Mouse (Mus musculus) liver, embryonic 12.5 days (tissue): ENCODE results near the gene Podxl. TPM values are rescaled to one million over a fixed set of nuclear protein-coding genes. Genes with fewer than 3 reads are reported as not detected.

Source experiments
- ATAC-seq: fragments of 200-750 bp; cut with Nextera tagmentation; 2 replicates; pipeline ENCODE4 v1.8.0; 2017; ENCODE audit warnings: moderate number of reproducible peaks, mild to moderate bottlenecking, moderate library complexity
- H3K27ac ChIP-seq: fragments of 300-500 bp; sonication (generic); 2 replicates; pipeline ENCODE4 v1.5.1; 2016; ENCODE audit warnings: mild to moderate bottlenecking
- H3K27me3 ChIP-seq: fragments of 300-500 bp; sonication (generic); replicated peaks from 2 replicates; pipeline ENCODE4 v1.6.1; 2016; ENCODE audit warnings: mild to moderate bottlenecking, moderate library complexity
- H3K36me3 ChIP-seq: fragments of 300-500 bp; sonication (generic); 2 replicates; pipeline ENCODE4 v1.6.1; 2016; ENCODE audit warnings: mild to moderate bottlenecking, moderate library complexity
- H3K4me1 ChIP-seq: fragments of 300-500 bp; sonication (generic); 2 replicates; pipeline ENCODE4 v1.6.1; 2016
- H3K4me2 ChIP-seq: fragments of 300-500 bp; sonication (generic); 2 replicates; pipeline ENCODE4 v1.6.1; 2016; ENCODE audit warnings: mild to moderate bottlenecking, moderate library complexity
- H3K4me3 ChIP-seq: fragments of 300-500 bp; sonication (generic); 2 replicates; pipeline ENCODE4 v1.5.1; 2016; ENCODE audit warnings: mild to moderate bottlenecking, moderate library complexity
- H3K9ac ChIP-seq: fragments of 300-500 bp; sonication (generic); 2 replicates; pipeline ENCODE4 v1.6.1; 2016; ENCODE audit warnings: mild to moderate bottlenecking, moderate library complexity
- H3K9me3 ChIP-seq: fragments of 300-500 bp; sonication (generic); replicated peaks from 2 replicates; pipeline ENCODE4 v1.6.1; 2016; ENCODE audit warnings: mild to moderate bottlenecking, moderate library complexity
- WGBS: fragments of 180-500 bp; shearing (Covaris S2); methylation state at CpG from one replicate; pipeline ENCODE4 v1.1.7; 2016; ENCODE audit not compliant: insufficient replicate concordance; 5-methylcytosine and 5-hydroxymethylcytosine counted together
- polyA plus RNA-seq: library from polyadenylated mRNA; unstranded; fragments of >200 nt; fragmentation: Nextera tagmentation; extraction: Ambion mirVana; gene quantifications from 2 replicates; pipeline ENCODE4 v1.2.1, GENCODE M21; 2016

Gene Podxl
- polyA plus RNA-seq, 1 experiment from 2014 or later = 23.0 TPM

DNA sequence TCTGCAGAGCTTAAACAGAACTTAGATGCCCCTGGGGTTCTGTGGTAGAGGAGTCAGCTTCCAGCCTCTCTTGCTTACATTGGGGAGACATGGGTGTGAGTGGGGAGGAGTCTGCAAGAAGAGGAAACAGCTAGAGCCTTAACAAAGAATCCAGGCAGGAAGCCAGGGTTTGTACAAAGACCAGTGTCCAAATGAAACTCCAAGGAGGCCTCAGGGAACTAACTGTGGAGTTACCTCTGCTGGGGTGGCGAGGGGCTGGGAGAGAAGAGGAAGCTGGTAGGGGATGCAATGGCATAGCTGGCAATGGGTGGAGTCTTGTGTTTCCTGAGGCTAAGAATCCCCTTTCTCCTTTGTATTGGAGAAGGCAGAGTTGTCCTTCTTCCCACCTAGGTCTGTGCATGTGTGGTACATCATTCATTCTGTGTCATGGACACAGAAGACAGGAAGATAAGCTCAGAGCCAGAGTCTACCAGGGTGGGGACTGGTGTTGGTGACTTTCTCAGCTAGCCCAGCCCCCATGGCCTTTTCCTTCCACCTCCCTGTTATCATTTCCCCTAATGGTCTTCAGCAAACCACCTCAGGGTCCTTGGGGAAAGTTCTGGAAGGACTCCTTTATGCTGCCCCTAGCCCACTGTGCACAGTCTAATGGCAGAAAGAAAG is 28.9 kb upstream of the Podxl start:
- H3K9me3 ChIP-seq = no peaks in the 10 kb centered on the region
- H3K36me3 ChIP-seq = no peaks in the 10 kb centered on the region
- WGBS = 31% methylated on average over 1 of the region's 1 CpGs
- H3K4me2 ChIP-seq = peak overlapping the region; percentile 53
- peak overlapping the region; percentile 85 for H3K27ac ChIP-seq
- ATAC-seq = peak; percentile 78
- H3K4me3 ChIP-seq = peak overlapping the region; percentile 5; the same call in 1 of the 2 replicates
- H3K4me1 ChIP-seq = peaks cover 92% of the 10 kb centered on the region
- H3K27me3 ChIP-seq = no peaks in the 10 kb centered on the region
- H3K9ac ChIP-seq = peak overlapping the region; percentile 55

DNA sequence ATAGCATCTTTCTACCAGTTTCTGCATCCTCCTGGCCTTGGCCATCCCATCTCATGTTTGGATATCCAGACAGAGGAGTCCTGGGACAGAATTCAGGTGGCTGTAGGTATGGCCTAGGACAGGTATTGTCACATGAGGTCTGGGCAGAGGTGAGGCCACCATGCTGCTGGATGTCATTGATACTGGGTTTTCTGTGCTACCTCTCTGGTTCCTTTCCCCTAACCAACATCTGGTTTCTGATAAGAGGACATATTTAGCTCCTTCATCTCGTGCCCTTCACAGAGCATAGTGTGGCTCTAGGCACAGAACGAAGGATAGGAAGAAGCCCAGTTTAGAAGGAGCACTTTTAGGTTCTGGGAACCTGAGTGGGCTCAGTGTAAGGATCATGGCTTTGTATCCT is 28.3 kb upstream of the Podxl start:
- Histone ChIP-seq H3K9ac (peak overlapping the region; percentile 55), H3K36me3 (no peaks in the 10 kb centered on the region), H3K4me2 (peak overlapping the region; percentile 53), H3K4me1 (peaks cover 92% of the 10 kb centered on the region), H3K9me3 (no peaks in the 10 kb centered on the region), H3K4me3 (0 out of 2 replicates have a peak overlapping the region, but pooled peaks have one; percentile 5), H3K27ac (peak overlapping the region; percentile 85), H3K27me3 (no peaks in the 10 kb centered on the region)
- ATAC-seq = peak; percentile 69
- WGBS = 14% methylated on average over 2 of the region's 2 CpGs

DNA sequence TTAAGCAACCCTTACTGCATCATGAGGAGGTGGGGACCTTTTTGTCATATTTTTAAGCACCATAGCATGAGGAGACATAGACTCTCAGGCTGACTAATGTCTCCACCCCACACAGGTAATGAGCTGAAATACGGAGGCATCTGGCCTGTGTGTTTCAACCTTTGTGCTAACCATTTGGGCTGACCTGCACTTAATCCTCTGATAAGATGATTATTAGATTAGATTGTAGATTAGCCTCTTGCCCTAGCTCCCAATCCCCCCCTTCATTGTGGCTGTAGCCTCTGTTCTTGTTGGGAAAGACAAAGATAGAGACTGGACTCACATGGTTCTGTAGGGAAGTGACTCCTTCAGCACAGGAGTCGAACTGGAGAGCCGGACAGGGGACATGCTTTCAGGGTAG is 27.9 kb upstream of the Podxl start:
- H3K9me3 ChIP-seq = no peaks in the 10 kb centered on the region
- H3K36me3 ChIP-seq = no peaks in the 10 kb centered on the region
- ATAC-seq = no peak
- no peak overlapping the region for H3K4me3 ChIP-seq
- H3K27me3 ChIP-seq = no peaks in the 10 kb centered on the region
- H3K4me1 ChIP-seq = peaks cover 92% of the 10 kb centered on the region
- peak overlapping the region; percentile 85 for H3K27ac ChIP-seq
- peak overlapping the region; percentile 53 for H3K4me2 ChIP-seq
- peak overlapping the region; percentile 55 for H3K9ac ChIP-seq
- 71% methylated on average over 3 of the region's 3 CpGs for WGBS

DNA sequence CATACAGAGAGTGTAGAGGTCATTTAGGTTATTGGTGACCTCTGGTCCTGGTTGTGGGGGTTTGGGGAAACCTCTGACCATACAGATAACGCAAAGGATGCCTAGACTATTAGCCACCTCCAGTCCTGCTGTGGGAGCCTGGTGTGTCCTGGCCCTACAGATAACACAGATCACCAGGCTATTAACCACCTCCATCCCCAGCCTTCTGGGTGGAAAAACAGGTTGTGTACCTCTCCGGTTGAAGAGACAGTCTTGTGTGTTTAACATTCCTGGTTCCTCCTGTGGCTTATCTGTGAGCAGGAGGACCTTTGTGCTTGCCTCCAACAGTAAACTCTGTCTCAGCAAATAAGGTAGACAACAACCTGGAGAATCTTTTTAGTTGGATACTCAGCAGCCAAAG is 27.0 kb upstream of the Podxl start:
- Histone ChIP-seq H3K9me3 (no peaks in the 10 kb centered on the region), H3K4me3 (no peak overlapping the region), H3K4me2 (peak overlapping the region; percentile 34), H3K4me1 (peaks cover 94% of the 10 kb centered on the region), H3K36me3 (no peaks in the 10 kb centered on the region), H3K9ac (peak overlapping the region; percentile 39; the same call in 1 of the 2 replicates), H3K27ac (peak overlapping the region; percentile 85), H3K27me3 (no peaks in the 10 kb centered on the region)
- WGBS = 11% methylated on average over 2 of the region's 2 CpGs
- peak; percentile 24; the same call in 1 of the 2 replicates for ATAC-seq

DNA sequence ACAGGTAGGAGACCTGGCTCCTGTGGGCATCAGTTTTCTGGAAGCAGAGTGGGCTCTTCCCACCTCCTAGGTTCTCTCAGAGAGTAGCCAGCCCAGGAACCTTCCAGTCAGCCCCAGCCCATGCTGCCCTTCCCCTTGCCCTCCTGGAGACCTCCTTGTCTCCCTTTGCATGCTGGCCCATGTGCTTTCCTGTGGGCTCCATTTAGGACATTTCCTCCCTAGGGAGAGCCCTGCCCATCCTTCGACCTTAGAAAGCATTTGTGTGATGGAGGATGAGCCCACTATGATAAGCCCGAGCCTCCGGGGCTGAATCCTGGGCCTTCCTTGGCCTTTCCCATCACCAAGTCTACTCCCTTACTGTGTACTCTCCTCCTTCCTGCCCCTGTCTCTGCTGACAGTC is 25.5 kb upstream of the Podxl start:
- H3K9ac ChIP-seq = no peak overlapping the region
- no peaks in the 10 kb centered on the region for H3K9me3 ChIP-seq
- no peaks in the 10 kb centered on the region for H3K36me3 ChIP-seq
- H3K4me1 ChIP-seq = peaks cover 99% of the 10 kb centered on the region
- no peak for ATAC-seq
- H3K27ac ChIP-seq = peak overlapping the region; percentile 85
- 63% methylated on average over 3 of the region's 3 CpGs for WGBS
- H3K27me3 ChIP-seq = no peaks in the 10 kb centered on the region
- H3K4me2 ChIP-seq = no peak overlapping the region
- H3K4me3 ChIP-seq = no peak overlapping the region

DNA sequence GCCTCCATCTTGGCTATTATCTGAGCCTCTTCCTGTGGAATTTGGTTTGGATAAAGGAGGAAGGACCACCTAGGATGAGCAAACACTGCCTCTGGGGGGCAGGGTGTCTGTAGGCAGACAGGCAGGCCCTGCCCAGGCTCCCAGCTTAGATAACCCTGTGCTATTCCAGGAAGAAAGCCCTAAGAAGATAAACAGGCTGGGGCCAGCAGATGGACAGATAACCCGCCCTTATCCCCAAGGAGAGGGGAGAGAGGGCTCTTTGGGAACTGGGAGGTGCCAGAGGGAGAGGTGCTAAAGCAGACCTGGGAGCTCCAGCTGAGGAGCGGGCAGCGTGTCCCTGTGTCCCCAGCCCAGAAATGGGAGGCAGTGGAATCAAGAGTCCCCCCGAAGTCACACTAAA is 23.9 kb upstream of the Podxl start:
- 21% methylated on average over 4 of the region's 4 CpGs for WGBS
- peak overlapping the region; percentile 47 for H3K4me2 ChIP-seq
- peak overlapping the region; percentile 62 for H3K9ac ChIP-seq

DNA sequence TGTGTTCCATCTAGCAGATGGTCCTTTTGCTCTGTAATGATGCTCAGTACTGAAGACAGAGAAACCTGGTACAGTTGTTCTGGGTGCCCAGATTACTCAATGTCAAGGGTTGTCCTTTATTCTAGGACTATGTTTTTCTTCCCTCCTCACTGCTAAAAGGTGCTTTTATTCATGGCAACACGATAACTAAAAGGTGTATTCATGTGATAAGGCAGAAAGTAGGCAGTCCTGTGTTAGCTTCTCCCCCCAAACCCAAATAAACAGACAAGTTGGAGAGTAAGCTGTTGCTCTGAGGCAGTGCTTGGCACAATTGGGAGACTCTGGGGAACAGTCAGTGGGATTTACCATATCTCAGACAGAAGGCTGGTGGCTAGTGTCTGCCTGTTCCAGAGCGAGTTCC is 22.3 kb upstream of the Podxl start:
- no peaks in the 10 kb centered on the region for H3K9me3 ChIP-seq
- no peaks in the 10 kb centered on the region for H3K36me3 ChIP-seq
- peak; percentile 46 for ATAC-seq
- no peaks in the 10 kb centered on the region for H3K27me3 ChIP-seq
- H3K27ac ChIP-seq = peak overlapping the region; percentile 85
- 30% methylated on average over 2 of the region's 2 CpGs for WGBS
- no peak overlapping the region for H3K4me3 ChIP-seq
- peak overlapping the region; percentile 47 for H3K4me2 ChIP-seq
- peak overlapping the region; percentile 62 for H3K9ac ChIP-seq
- H3K4me1 ChIP-seq = peaks cover 68% of the 10 kb centered on the region

More for the DNA sequence above, 23.9 kb upstream of the Podxl start:
- Histone ChIP-seq H3K9me3 (no peaks in the 10 kb centered on the region), H3K27ac (peak overlapping the region; percentile 85), H3K27me3 (no peaks in the 10 kb centered on the region), H3K36me3 (no peaks in the 10 kb centered on the region), H3K4me3 (0 out of 2 replicates have a peak overlapping the region, but pooled peaks have one; percentile 2), H3K4me1 (peaks cover 83% of the 10 kb centered on the region)
- peak; percentile 88 for ATAC-seq

DNA sequence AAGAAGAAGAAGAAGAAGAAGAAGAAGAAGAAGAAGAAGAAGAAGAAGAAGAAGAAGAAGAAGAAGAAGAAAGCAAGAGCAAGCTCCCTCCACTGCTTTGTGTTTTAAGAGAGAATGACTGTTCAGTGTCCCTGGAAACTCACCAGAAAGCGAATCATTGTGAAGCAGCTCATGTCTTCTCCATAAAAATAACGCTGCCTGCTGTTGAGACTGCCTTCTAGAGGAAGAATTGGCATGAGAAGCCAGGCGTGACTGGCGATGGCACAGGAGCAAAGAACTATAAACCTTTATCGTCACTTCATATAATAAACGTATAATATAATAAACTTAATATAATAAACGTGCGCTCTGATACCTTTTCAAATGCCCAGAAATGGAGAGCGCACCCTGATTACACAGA is 12.4 kb upstream of the Podxl start:
- no peak overlapping the region for H3K4me3 ChIP-seq
- no peaks in the 10 kb centered on the region for H3K9me3 ChIP-seq
- H3K4me2 ChIP-seq = no peak overlapping the region
- 82% methylated on average over 9 of the region's 9 CpGs for WGBS
- H3K4me1 ChIP-seq = peaks cover 18% of the 10 kb centered on the region
- H3K36me3 ChIP-seq = no peaks in the 10 kb centered on the region
- ATAC-seq = no peak
- no peaks in the 10 kb centered on the region for H3K27me3 ChIP-seq
- no peak overlapping the region for H3K27ac ChIP-seq
- no peak overlapping the region for H3K9ac ChIP-seq

DNA sequence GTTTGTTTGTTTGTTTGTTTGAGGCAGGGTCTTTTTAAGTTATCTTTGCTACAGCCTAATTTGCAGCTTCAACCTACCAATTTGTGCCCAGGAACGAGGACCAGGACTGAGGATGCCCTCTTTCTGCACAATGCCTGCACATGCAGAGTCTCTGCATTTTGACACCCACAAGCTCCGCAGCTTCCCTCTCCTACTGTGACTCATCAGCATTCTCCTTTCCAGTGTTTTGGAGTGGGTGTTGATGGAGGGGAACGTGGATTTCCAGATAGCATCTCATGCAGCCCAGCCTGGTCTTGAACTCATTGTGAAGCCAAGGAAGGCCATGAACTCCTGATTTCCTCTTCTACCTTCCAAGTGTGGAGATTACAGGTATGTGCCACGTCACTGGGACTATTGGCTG is 11.3 kb upstream of the Podxl start:
- ATAC-seq = no peak
- H3K27me3 ChIP-seq = 0 out of 2 replicates have a peak, but pooled peaks cover 4% of the 10 kb centered on the region
- no peaks in the 10 kb centered on the region for H3K36me3 ChIP-seq
- no peaks in the 10 kb centered on the region for H3K9me3 ChIP-seq
- H3K4me3 ChIP-seq = no peak overlapping the region
- WGBS = 55% methylated on average over 4 of the region's 4 CpGs
- no peak overlapping the region for H3K9ac ChIP-seq
- no peak overlapping the region for H3K4me2 ChIP-seq
- H3K4me1 ChIP-seq = peaks cover 18% of the 10 kb centered on the region
- H3K27ac ChIP-seq = no peak overlapping the region

DNA sequence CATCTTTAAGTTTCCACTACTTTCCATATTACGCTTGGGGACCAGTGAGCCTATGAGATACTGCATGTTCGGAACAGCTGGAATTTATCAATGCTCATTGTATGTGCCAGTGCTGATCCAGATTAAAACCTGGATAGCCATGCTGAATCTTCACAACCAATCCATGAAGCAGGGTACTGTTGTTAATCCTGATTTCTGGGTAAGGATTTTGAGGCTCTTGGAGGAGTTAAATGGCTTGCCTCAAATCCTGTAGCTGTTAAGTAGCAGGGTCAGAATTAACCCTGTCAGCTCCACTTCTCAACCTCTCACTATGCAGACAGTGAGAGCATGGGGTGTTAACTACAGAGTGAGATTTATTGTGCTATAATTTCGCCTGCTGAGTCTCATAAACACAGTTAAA is 7.7 kb upstream of the Podxl start:
- peaks cover 17% of the 10 kb centered on the region; the same call in 1 of the 2 replicates for H3K27me3 ChIP-seq
- no peak overlapping the region for H3K4me2 ChIP-seq
- WGBS = 60% methylated on average over 3 of the region's 3 CpGs
- H3K4me1 ChIP-seq = peaks cover 36% of the 10 kb centered on the region
- ATAC-seq = no peak
- H3K36me3 ChIP-seq = no peaks in the 10 kb centered on the region
- no peak overlapping the region for H3K9ac ChIP-seq
- no peak overlapping the region for H3K27ac ChIP-seq
- H3K4me3 ChIP-seq = no peak overlapping the region
- no peaks in the 10 kb centered on the region for H3K9me3 ChIP-seq

DNA sequence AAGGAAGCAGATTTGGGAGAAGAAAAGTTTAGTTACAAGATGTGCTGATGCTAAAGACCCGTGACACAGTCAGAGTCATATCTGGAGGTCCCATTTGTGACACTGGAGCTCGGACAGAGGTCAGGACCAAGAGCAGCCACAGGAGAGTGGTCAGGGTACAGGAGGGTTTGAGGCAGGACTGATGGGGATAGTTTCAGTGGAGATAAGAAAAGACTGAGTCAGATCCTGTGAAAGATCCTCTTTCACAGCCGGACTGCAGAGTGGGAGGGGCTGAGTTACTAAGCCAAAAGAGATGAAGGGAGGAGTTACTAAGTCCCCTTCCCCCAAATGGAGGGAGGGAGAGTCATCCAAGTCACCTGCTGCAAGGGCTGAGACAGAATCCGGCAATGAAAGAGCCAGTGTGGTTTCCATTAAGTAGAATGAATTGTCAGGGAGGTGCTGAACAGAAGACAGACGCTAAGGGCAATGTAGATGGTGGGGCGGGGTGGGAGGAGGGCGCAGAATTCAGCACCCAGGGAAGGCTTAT is 4.4 kb upstream of the Podxl start:
- peak overlapping the region; percentile 19; the same call in 1 of the 2 replicates for H3K4me2 ChIP-seq
- H3K4me3 ChIP-seq = no peak overlapping the region
- ATAC-seq = no peak
- 28% methylated on average over 7 of the region's 7 CpGs for WGBS
- H3K27me3 ChIP-seq = peaks cover 28% of the 10 kb centered on the region; the same call in 1 of the 2 replicates
- H3K27ac ChIP-seq = no peak overlapping the region
- peaks cover 43% of the 10 kb centered on the region for H3K4me1 ChIP-seq
- H3K9me3 ChIP-seq = no peaks in the 10 kb centered on the region
- no peaks in the 10 kb centered on the region for H3K36me3 ChIP-seq
- no peak overlapping the region for H3K9ac ChIP-seq

DNA sequence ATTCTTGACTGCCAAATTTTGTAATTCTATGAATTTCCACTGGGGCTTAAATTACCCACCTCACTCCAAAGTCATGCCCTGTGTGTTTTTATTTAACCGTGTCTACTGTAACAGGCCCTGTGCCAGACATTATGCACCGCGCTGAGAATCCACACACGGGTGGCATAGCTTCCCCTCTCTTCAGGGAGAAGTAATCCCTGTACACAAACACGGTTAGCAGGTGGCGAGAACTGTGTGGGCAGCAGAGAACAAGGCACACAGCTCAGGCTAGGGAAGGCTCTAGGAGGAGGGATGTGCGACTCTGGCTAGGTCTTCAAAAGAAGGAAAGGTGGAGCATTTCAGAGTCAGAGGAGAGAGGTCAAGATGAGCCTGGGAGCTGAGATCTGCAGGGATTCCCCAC is 3.4 kb upstream of the Podxl start:
- no peak overlapping the region for H3K27ac ChIP-seq
- 54% methylated on average over 7 of the region's 7 CpGs for WGBS
- peaks cover 53% of the 10 kb centered on the region for H3K4me1 ChIP-seq
- peaks cover 29% of the 10 kb centered on the region; the same call in 1 of the 2 replicates for H3K27me3 ChIP-seq
- no peaks in the 10 kb centered on the region for H3K36me3 ChIP-seq
- no peak overlapping the region for H3K4me3 ChIP-seq
- H3K9ac ChIP-seq = no peak overlapping the region
- H3K9me3 ChIP-seq = no peaks in the 10 kb centered on the region
- H3K4me2 ChIP-seq = no peak overlapping the region
- no peak for ATAC-seq
